8 mouse cellular contexts compared by ENCODE assay signal in genomic region chr4:149567432-149568026, GRCm38 (mm10). TPM values are rescaled to one million over a fixed set of nuclear protein-coding genes. Genes with fewer than 3 reads are reported as not detected.
DNase-seq lines count a peak whose midpoint lies in the region; ATAC-seq and TF ChIP-seq lines count a peak whose summit lies in the region.
"Had no signal": no experiment of that assay in that cellular context is flagged by ENCODE, and none has a peak within 500 bp of the region (broad histone marks: within the 10 kb centered on the region; RNA-seq: fewer than 3 reads in every experiment).

No protein-coding gene starts in this region.

- H3K27ac ChIP-seq in neural tube, embryonic 13.5 days (replicated peaks), result peak overlapping the region; percentile 67
- H3K27ac ChIP-seq in neural tube, embryonic 15.5 days (replicated peaks), result no peak overlapping the region
- H3K27ac ChIP-seq in hindbrain, embryonic 13.5 days, result peak overlapping the region; percentile 76
- no peak overlapping the region for H3K27ac ChIP-seq in liver, postnatal 0 days (ENCODE audit: low read depth)
- peak overlapping the region; percentile 61 for H3K27ac ChIP-seq in stomach, postnatal 0 days (replicated peaks)
- H3K27ac ChIP-seq: macrophage had no signal

- H3K36me3 ChIP-seq in neural tube, embryonic 13.5 days, result peaks cover 4% of the 10 kb centered on the region; the same call in 1 of the 2 replicates
- no peaks in the 10 kb centered on the region for H3K36me3 ChIP-seq in neural tube, embryonic 15.5 days
- H3K36me3 ChIP-seq in hindbrain, embryonic 13.5 days, result no peaks in the 10 kb centered on the region
- no peaks in the 10 kb centered on the region for H3K36me3 ChIP-seq in liver, postnatal 0 days (replicated peaks; ENCODE audit: insufficient read depth, low read length)
- H3K36me3 ChIP-seq in stomach, postnatal 0 days (ENCODE audit: control insufficient read depth, insufficient read depth, low read length), result no peaks in the 10 kb centered on the region

- 21% methylated on average over 8 of the region's 8 CpGs for WGBS in neural tube, embryonic 13.5 days
- WGBS in neural tube, embryonic 15.5 days, result 23% methylated on average over 8 of the region's 8 CpGs
- 16% methylated on average over 8 of the region's 8 CpGs for WGBS in hindbrain, embryonic 13.5 days
- WGBS in liver, postnatal 0 days (ENCODE audit: insufficient replicate concordance), result 32% methylated on average over 8 of the region's 8 CpGs
- WGBS in stomach, postnatal 0 days, result 35% methylated on average over 8 of the region's 8 CpGs

- no peak for ATAC-seq in neural tube, embryonic 13.5 days (ENCODE audit: low read depth)
- no peak for ATAC-seq in neural tube, embryonic 15.5 days (ENCODE audit: low FRiP score)
- no peak for ATAC-seq in hindbrain, embryonic 13.5 days (ENCODE audit: low FRiP score)
- ATAC-seq in liver, postnatal 0 days, result no peak
- ATAC-seq in stomach, postnatal 0 days (ENCODE audit: low FRiP score, low TSS enrichment), result peak; percentile 22; the same call in 1 of the 2 replicates

- no peaks in the 10 kb centered on the region for H3K9me3 ChIP-seq in neural tube, embryonic 13.5 days
- no peaks in the 10 kb centered on the region for H3K9me3 ChIP-seq in neural tube, embryonic 15.5 days (replicated peaks)
- no peaks in the 10 kb centered on the region for H3K9me3 ChIP-seq in hindbrain, embryonic 13.5 days
- no peaks in the 10 kb centered on the region for H3K9me3 ChIP-seq in liver, postnatal 0 days (ENCODE audit: low read length)
- no peaks in the 10 kb centered on the region for H3K9me3 ChIP-seq in stomach, postnatal 0 days (ENCODE audit: control insufficient read depth, low read length)

- H3K4me3 ChIP-seq in neural tube, embryonic 13.5 days, result no peak overlapping the region
- no peak overlapping the region for H3K4me3 ChIP-seq in neural tube, embryonic 15.5 days (replicated peaks)
- H3K4me3 ChIP-seq in hindbrain, embryonic 13.5 days, result no peak overlapping the region
- no peak overlapping the region for H3K4me3 ChIP-seq in liver, postnatal 0 days (ENCODE audit: low read depth, low read length)
- no peak overlapping the region for H3K4me3 ChIP-seq in stomach, postnatal 0 days (ENCODE audit: low read depth, low read length)

- H3K4me2 ChIP-seq in neural tube, embryonic 13.5 days, result no peak overlapping the region
- no peak overlapping the region for H3K4me2 ChIP-seq in neural tube, embryonic 15.5 days
- no peak overlapping the region for H3K4me2 ChIP-seq in hindbrain, embryonic 13.5 days
- no peak overlapping the region for H3K4me2 ChIP-seq in liver, postnatal 0 days (ENCODE audit: low read depth, low read length)
- H3K4me2 ChIP-seq in stomach, postnatal 0 days (replicated peaks; ENCODE audit: low read depth), result no peak overlapping the region

- TF ChIP-seq CTCF in liver, postnatal 0 days (IDR thresholded peaks at IDR 0.05; ENCODE audit: low read depth), result no peak
- no peak for TF ChIP-seq CTCF in stomach, postnatal 0 days (IDR thresholded peaks at IDR 0.05; ENCODE audit: low read depth)

- no peak for TF ChIP-seq EP300 in liver, postnatal 0 days (IDR thresholded peaks at IDR 0.05; ENCODE audit: low read depth)
- no peak for TF ChIP-seq EP300 in stomach, postnatal 0 days (optimal IDR thresholded peaks at IDR 0.05)

- DNase-seq in liver, postnatal 0 days, result peak; percentile 43
- peak; percentile 86 for DNase-seq in stomach, postnatal 0 days (ENCODE audit: low spot score)
- DNase-seq in right cerebral cortex, postnatal 14 days, result no peak
- DNase-seq in right cerebral cortex, adult 18-20 months, result no peak

- no peak overlapping the region for H3K9ac ChIP-seq in neural tube, embryonic 13.5 days
- H3K9ac ChIP-seq in neural tube, embryonic 15.5 days (replicated peaks), result no peak overlapping the region
- H3K9ac ChIP-seq in hindbrain, embryonic 13.5 days, result peak overlapping the region; percentile 26
- no peak overlapping the region for H3K9ac ChIP-seq in liver, postnatal 0 days (replicated peaks)
- H3K9ac ChIP-seq in stomach, postnatal 0 days (ENCODE audit: low read length), result 0 out of 2 replicates have a peak overlapping the region, but pooled peaks have one; percentile 13

- no peaks in the 10 kb centered on the region for H3K27me3 ChIP-seq in neural tube, embryonic 13.5 days
- H3K27me3 ChIP-seq in neural tube, embryonic 15.5 days (replicated peaks), result no peaks in the 10 kb centered on the region
- H3K27me3 ChIP-seq in hindbrain, embryonic 13.5 days, result 0 out of 2 replicates have a peak, but pooled peaks cover 3% of the 10 kb centered on the region
- no peaks in the 10 kb centered on the region for H3K27me3 ChIP-seq in liver, postnatal 0 days (ENCODE audit: insufficient read depth, low read length)
- no peaks in the 10 kb centered on the region for H3K27me3 ChIP-seq in stomach, postnatal 0 days (ENCODE audit: control insufficient read depth, insufficient read depth, low read length)

- peaks cover 52% of the 10 kb centered on the region for H3K4me1 ChIP-seq in neural tube, embryonic 13.5 days (replicated peaks)
- peaks cover 35% of the 10 kb centered on the region for H3K4me1 ChIP-seq in neural tube, embryonic 15.5 days
- H3K4me1 ChIP-seq in hindbrain, embryonic 13.5 days (replicated peaks), result peaks cover 70% of the 10 kb centered on the region
- H3K4me1 ChIP-seq in liver, postnatal 0 days (ENCODE audit: insufficient read depth), result peaks cover 3% of the 10 kb centered on the region; the same call in 1 of the 2 replicates
- H3K4me1 ChIP-seq in stomach, postnatal 0 days (replicated peaks; ENCODE audit: control insufficient read depth, insufficient read depth), result peaks cover 16% of the 10 kb centered on the region

RNA-seq across cellular contexts. Expression of gene Clstn1, which starts 18.7 kb away (rescaled TPM):
- 131 and 142 TPM in 2 replicates for polyA plus RNA-seq in neural tube, embryonic 13.5 days (2015; fragmentation: Nextera tagmentation; extraction: Ambion mirVana)
- 142 and 188 TPM in 2 replicates for polyA plus RNA-seq in neural tube, embryonic 15.5 days (2015; fragmentation: Nextera tagmentation; extraction: Ambion mirVana)
- polyA plus RNA-seq in hindbrain, embryonic 13.5 days (2015; fragmentation: Nextera tagmentation; extraction: Ambion mirVana), result 64.6 and 83.6 TPM in 2 replicates
- 2.0 and 2.1 TPM in 2 replicates for polyA plus RNA-seq in liver, postnatal 0 days (2015; fragmentation: Nextera tagmentation; extraction: Ambion mirVana)
- 28.6 and 30.5 TPM in 2 replicates for polyA plus RNA-seq in stomach, postnatal 0 days (2015; fragmentation: Nextera tagmentation; extraction: Ambion mirVana)

RNA-seq across cellular contexts. Expression of gene Ctnnbip1, which starts 49.5 kb away (rescaled TPM):
- 78.3 and 79.0 TPM in 2 replicates for polyA plus RNA-seq in neural tube, embryonic 13.5 days (2015; fragmentation: Nextera tagmentation; extraction: Ambion mirVana)
- 92.7 and 103 TPM in 2 replicates for polyA plus RNA-seq in neural tube, embryonic 15.5 days (2015; fragmentation: Nextera tagmentation; extraction: Ambion mirVana)
- 85.3 and 85.4 TPM in 2 replicates for polyA plus RNA-seq in hindbrain, embryonic 13.5 days (2015; fragmentation: Nextera tagmentation; extraction: Ambion mirVana)
- polyA plus RNA-seq in liver, postnatal 0 days (2015; fragmentation: Nextera tagmentation; extraction: Ambion mirVana), result 12.8 and 16.2 TPM in 2 replicates
- 60.1 and 69.5 TPM in 2 replicates for polyA plus RNA-seq in stomach, postnatal 0 days (2015; fragmentation: Nextera tagmentation; extraction: Ambion mirVana)

Comparison
In these comparisons a context has a peak if more than half of its experiments do, and no peak if none do; other contexts are left out.
1. H3K27ac ChIP-seq: peak in neural tube, embryonic 13.5 days (single experiment), hindbrain, embryonic 13.5 days (single experiment) and stomach, postnatal 0 days (single experiment); none in neural tube, embryonic 15.5 days (single experiment) and liver, postnatal 0 days (single experiment).
2. H3K9ac ChIP-seq: peak in hindbrain, embryonic 13.5 days (single experiment) and stomach, postnatal 0 days (single experiment); none in neural tube, embryonic 13.5 days (single experiment), neural tube, embryonic 15.5 days (single experiment) and liver, postnatal 0 days (single experiment).
3. DNase-seq: peak in liver, postnatal 0 days (single experiment) and stomach, postnatal 0 days (single experiment); none in right cerebral cortex, postnatal 14 days (single experiment) and right cerebral cortex, adult 18-20 months (single experiment).